Mouse (Mus musculus) kidney, postnatal 10 days (tissue): ENCODE data around the gene Smim20.

ENCODE experiments used
- DNase-seq: peaks from one replicate; pipeline ENCODE4 v3.0.0; 2021; ENCODE audit warnings: mixed read lengths

Smim20 gene

DNA sequence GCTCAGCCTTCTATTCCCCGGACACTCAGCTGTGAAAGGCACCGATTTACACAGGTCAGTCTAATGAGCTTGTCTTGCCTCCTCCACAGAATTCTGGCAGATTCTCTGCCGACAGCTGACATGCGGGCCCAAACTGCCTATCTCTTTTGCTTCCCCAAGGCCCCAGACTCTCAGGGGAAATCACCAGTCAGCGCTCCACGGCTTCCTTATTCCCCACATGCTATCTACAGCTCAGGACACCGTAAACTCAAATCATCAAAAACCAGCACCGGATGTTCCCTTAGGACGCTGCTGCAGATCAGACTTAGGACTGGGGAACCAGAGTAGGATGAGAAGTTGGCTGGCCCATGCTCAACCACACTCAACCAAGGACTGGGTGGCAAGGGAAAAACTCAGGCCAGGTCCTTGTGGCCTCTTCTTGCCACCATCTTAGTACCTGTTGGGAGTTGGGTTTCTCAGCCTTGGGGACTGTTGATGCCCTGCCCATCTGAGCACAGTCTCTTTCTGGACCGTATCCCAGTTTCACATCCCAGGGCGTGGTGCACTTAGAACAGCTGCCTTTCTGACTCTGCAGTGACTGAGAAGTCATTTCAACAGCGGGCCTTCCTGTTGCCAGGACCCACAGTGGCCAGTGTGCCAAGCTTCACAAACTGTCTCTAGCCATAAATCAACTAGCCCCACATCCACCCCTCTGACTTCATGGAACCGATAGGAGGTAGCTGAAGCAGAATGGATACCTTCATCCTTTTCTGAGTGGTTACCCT is 47.7 kb downstream of the Smim20 start:
- DNase-seq, result no peak

DNA sequence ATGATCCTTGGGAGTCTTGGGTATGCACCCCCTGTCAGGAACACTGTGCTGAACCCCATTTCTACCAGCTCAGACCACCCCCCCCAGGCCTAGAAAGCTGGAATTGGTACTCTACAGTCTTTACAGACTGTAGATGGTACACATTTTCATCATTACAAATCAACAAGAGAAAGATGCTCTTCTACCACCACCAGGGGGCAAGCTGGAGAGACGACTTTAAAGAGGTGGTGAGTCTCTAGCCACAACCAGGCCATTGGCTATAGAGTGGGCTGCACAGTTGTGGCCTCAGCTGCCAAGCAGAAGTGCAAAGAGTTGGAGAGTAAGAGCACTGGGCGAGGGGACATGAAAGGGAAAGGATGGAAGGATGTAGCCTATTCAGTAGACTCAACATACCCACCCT is 48.9 kb downstream of the Smim20 start:
- no peak for DNase-seq

DNA sequence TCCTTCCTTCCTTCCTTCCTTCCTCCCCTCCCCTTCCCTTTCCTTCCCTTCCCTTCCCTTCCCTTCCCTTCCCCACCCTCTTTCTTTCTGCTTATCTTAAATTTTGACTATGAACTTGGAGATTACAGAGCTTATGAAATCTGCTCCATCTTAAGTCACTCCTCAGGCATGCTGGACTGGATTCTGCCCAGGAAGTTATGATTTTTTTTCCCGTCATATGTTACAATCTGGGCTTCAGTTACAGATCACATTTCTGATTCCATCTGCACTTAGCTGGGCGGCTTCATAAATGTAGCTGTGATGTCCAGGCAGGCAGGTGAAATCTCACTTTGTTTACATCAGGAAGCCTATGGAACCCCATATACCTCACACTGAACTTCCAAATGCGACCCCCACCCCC is 50.5 kb downstream of the Smim20 start:
- DNase-seq, result no peak

DNA sequence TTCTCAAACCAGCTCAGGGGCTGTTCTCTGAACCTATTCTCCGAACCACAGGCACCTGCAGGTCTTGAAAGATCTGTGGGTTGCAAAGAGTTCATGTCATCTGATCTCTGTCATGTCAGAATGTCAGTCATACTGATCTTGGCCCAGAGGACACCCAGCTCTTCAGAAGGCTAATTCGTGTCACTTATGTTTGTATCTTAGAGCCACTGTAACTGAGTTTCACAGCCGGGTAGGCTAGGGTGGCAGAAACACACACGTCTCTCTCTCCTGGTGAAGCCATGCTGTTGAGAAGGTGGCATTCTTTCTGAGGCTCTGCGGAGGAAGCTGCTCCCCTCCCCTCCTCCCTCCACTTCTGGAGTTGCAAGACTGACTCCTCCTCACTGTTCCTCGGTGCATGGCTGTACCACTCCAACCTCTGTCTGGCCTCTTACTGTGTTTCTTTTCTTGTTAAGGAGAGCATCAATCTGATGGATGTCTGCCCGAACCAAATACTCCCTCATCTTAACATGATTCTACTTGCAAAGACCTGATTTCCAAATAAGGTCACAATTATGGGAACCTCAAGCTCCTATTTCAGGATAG is 51.1 kb downstream of the Smim20 start:
- DNase-seq, result no peak

DNA sequence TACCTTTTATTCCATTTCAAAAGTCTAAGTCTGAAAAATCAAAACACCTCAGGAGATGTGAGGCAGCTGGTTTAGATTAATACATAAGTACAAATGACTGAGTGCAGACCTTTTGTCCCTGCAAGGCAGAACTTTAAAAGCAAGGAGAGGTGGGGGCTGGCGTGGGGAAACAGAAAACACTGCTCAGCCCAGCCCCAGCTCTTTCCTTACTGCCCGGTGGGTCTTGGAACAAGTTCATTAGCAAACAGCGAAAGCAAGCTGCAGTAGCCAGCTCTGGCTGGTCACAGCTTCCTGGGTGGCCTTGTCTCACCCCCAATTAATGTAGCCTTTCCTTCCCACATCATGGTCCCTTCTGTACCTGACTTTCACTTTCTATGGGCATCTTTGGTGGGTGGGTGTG is 53.4 kb downstream of the Smim20 start:
- DNase-seq, result no peak

DNA sequence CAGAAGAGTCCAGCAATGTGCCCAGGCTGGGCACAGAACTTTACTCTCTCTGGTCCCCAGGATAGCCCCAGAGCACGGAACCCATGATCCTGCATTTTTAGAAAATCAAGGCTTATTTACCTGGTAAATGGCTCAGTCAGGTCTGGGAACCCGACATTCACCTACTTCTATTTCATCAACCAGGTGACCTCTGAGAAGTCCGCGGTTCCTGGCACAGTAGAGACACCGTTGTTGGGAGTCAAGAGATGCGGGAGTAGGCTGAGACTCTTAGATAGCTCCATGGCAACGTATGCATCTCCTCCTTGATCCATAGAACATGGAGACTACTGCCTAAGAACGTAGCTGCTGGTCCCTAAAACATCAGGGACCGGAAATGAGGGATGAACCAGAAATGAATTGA is 55.0 kb downstream of the Smim20 start:
- no peak for DNase-seq

DNA sequence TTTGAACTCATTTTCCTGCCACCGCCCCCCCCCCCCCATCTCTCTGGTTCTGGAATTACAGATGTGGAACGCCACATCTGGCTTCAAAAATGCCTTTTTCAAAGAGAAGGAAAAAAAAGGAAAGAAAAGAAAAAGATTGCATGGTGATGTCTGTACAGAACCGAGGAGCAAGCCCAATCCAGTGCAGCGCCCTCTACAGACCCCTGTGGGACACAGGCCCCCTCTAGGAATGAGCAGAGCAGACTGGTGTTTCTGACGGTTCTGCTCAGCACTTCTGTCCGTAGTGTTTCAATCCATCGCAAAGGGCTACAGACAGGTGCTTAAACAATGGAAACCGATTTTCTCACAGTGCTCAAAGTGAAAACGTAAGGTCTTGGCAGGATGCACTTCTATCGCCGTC is 55.6 kb downstream of the Smim20 start:
- no peak for DNase-seq

DNA sequence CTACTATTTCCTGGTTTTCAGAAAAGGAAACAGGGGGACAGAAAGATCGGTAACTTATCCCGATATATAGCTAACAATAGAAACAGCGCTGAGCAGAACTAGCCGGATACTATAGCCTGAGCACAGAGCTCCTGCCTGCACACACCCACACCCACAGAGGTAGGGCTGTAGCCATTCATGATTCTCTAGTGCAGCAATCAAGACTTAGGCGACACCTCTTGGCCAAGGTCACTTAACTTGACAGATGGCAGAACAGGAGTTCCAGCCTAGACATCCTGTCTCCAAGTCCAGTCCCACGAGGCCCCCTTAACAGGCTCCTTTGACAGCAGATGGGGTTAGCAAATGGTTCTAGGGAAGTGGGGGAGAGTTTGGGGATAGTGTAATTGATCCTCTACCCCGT is 56.2 kb downstream of the Smim20 start:
- no peak for DNase-seq

DNA sequence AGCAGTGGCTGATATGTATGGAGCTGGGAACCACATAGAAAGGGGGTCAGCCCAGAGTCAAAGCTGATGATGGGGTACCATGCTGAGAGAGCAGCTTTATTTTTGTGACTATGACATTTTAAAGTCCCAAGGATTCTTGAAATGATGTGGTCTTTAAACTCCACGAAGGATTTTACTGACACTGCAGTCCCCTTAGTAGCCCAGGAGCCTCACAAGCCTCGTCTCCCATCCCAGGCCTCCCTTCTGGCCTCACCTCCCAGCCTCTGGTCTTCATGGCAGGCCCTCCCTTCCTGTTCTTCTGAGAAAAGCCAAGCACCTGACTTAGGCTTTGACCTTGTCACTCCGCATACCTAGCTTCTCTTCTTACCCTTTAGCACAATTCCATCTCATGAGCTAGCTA is 57.4 kb downstream of the Smim20 start:
- no peak for DNase-seq

DNA sequence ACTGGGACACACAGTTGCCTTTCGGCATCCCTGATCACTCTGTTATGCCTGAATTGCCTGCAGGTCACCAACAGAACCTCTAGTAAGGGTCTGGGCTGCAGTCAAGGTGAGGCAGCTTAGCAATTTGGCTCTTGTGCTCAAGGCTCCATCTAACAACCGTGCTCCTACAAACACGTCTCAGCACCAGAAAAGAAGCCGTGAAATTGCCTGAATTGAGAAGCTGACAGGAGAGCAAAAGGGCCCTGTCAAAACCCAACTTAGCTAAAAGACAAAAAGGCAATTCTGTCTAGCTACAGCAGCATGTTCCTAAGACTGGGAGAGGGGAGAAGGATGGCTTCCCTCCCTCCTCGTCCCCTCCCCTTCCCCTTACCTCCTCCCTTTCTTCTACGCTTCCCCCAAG is 57.9 kb downstream of the Smim20 start:
- no peak for DNase-seq

DNA sequence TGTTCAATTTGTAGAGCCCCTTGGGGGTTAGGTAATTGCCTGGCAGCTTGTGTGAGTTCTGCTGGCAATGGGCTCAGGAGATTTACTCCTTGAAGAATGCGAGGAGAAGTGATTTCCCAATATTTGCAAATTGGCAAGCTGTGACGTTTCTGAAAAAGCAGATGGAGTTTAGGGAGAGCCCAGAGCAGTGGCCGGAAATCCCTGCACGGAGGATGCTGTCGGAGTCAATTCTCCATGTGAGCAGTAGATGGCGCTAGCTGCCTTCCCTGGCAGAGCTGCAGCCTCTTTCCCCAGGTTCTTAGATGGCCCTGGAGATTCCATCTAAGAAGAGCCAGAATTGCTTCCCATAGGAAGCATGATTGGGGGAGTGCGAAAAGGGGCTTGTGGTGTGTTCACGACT is 59.1 kb downstream of the Smim20 start:
- peak; percentile 81 for DNase-seq

DNA sequence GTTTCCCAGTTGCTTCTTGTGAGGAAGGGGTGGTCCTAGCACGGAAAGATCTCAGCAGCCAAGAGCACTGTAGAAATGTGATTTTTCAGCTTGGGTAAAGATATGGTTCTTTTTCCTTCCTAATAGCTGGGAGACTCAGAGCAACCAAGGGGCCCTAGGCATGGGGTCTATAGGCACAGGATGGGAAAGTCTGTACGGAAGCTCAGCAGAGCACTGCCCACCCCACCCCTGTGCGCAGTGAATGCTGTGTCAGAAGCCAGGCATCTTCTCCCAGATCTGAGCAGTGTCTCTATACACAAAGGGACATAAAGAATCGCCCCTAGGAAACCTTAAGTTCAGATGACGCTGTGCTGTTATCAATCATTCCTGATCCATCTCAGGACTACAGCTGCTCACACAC is 59.6 kb downstream of the Smim20 start:
- DNase-seq, result no peak
